Mouse (Mus musculus): ENCODE measurements around the gene Thyn1.

Thyn1 gene

DNA sequence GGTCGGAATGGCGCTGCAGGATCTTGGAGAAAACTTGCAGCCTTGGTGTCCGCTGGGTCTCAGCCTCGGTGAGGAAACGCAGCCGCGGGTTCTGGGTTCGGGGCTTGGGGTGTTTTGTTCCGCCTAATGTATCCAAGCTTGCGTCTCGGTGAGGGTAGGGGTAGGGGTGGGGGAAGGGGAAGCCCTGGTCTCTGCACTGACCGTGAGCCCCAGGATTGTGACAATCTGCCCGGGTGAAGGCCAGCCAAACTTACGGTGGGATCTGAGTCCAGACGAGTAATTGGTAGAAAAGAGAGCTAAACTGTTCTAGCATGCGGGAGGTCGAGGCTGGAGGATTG is 31.2 kb downstream of the Thyn1 start:
- DNase-seq, result no peak

GRCm38 (mm10) chr9:27043892-27044291 is 44.4 kb downstream of the Thyn1 start:
- DNase-seq, result no peak

- no peak for DNase-seq
Observed at GRCm38 (mm10) chr9:27049492-27049891, 50.0 kb downstream of the Thyn1 start.
